Mouse (Mus musculus) limb, embryonic 13.5 days (tissue): ENCODE measurements around the gene Pde2a. TPM values are rescaled to one million over a fixed set of nuclear protein-coding genes. Genes with fewer than 3 reads are reported as not detected.

Experiments used
- microRNA counts: library from miRNA; unstranded; fragments of <30 nt; microRNA quantifications from one replicate; lab custom pipeline; 2016
- microRNA-seq: library from miRNA; unstranded; fragments of <30 nt; microRNA quantifications from one replicate; pipeline ENCODE4, GENCODE M21; 2016
- polyA plus RNA-seq: library from polyadenylated mRNA; unstranded; fragments of >200 nt; fragmentation: Nextera tagmentation; extraction: Ambion mirVana; gene quantifications from 2 replicates; pipeline ENCODE4 v1.2.1, GENCODE M21; 2015

The Pde2a gene
- polyA plus RNA-seq, 1 experiment from 2014 or later, result 10.4 TPM

MicroRNAs within 50 kb of the gene (microRNA counts, 519-probe panel; counts per million panel counts)
- microRNA mmu-miR-139-3p (lab: Ali Mortazavi, UCI) (not detected), microRNA mmu-miR-139-5p (lab: Ali Mortazavi, UCI) (1,211 counts per million, percentile 11 among the panel's probes with 10 or more counts)

Small RNA genes lying within 50 kb of the gene (microRNA-seq; reads per million reads assigned to microRNA genes)
- gene Mir139, result 1,228 reads per million, percentile 77 among the genes with 10 or more reads in this experiment

Other genes with a start within 250 kb of the Pde2a start
- gene Atg16l2, start 119.4 kb upstream of the Pde2a start, polyA plus RNA-seq, result 21.4 and 24.5 TPM in 2 replicates
- gene Stard10, start 104.6 kb upstream of the Pde2a start, polyA plus RNA-seq, result 19.9 and 22.3 TPM in 2 replicates
- 41.5 and 45.6 TPM in 2 replicates for gene Arap1, start 73.6 kb upstream of the Pde2a start, polyA plus RNA-seq
- gene Gm45837, start 10.8 kb upstream of the Pde2a start, polyA plus RNA-seq, result 3.2 and 8.0 TPM in 2 replicates
- gene Art2b, start 163.9 kb downstream of the Pde2a start, polyA plus RNA-seq, result not detected in 2 replicates
- gene Clpb, start 241.9 kb downstream of the Pde2a start, polyA plus RNA-seq, result 46.7 and 52.1 TPM in 2 replicates